Mouse (Mus musculus): Measurements from ENCODE around the gene Gm20538. TPM values are rescaled to one million over a fixed set of nuclear protein-coding genes. Genes with fewer than 3 reads are reported as not detected.
A peak's percentile ranks its signal among the peaks of the same experiment; 100 is the strongest.

Gm20538 gene
- polyA plus RNA-seq, 1 experiment from 2014 or later = not detected

DNA sequence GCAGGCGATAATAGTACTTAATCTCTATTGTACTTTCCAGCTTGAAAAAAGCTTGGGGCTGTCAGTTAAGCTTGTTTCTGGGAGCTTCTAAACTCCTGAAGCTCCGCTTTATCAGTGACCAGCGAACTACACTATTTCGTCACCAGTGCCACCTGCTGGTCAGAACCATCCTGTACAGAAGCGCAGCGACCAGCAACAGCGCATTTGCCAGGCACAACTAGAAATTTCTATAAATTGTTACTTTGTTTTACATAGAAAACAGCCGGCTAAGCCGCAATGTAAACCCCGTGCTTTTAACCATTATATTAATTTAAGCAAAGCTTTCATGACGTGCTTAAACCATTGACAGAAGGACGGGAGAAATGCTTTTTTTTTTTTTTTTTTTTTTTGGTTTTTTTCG, 7.9 kb downstream of the Gm20538 start:
- Histone ChIP-seq H3K9ac (ENCODE audit: low read length) (no peak overlapping the region), H3K4me3 (ENCODE audit: low read depth, low read length) (no peak overlapping the region), H3K36me3 (ENCODE audit: control insufficient read depth, insufficient read depth, low read length) (peaks cover 16% of the 10 kb centered on the region), H3K27ac (ENCODE audit: low read depth, low read length) (no peak overlapping the region), H3K27me3 (replicated peaks; ENCODE audit: control insufficient read depth, insufficient read depth, low read length) (peaks cover 20% of the 10 kb centered on the region), H3K4me2 (ENCODE audit: low read length) (peak overlapping the region; percentile 48; the same call in 1 of the 2 replicates), H3K9me3 (replicated peaks; ENCODE audit: control insufficient read depth, low read length) (0 out of 2 replicates have a peak, but pooled peaks cover 3% of the 10 kb centered on the region), H3K4me1 (ENCODE audit: control insufficient read depth, insufficient read depth, low read length) (peaks cover 3% of the 10 kb centered on the region; the same call in 1 of the 2 replicates)
- 2% methylated on average over 13 of the region's 13 CpGs for WGBS
- ATAC-seq = peak; percentile 52; the same call in 1 of the 2 replicates
- peak; percentile 91 for DNase-seq (ENCODE audit: low spot score)

DNA sequence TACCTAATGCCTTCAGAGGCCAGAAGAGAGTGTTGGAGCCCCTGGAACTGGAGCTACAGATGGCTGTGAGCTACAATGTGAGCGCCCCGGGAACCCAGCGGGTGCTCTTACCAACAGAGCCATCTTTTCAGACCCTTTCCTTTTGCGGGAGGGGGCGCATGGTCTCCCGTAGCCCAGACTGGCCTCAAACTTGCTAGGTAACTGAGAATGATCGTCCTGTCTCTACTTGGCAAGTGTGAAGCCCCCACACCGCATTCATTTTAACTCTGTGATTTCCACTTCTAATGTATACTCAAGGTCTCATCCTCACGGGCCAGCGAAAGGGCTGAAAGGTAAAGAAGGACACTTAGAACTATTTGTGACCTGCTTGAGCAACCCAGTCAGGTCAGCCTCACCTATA, 8.3 kb downstream of the Gm20538 start:
- WGBS = 52% methylated on average over 10 of the region's 10 CpGs
- Histone ChIP-seq H3K27me3 (replicated peaks; ENCODE audit: control insufficient read depth, insufficient read depth, low read length) (peaks cover 20% of the 10 kb centered on the region), H3K4me2 (ENCODE audit: low read length) (no peak overlapping the region), H3K27ac (ENCODE audit: low read depth, low read length) (no peak overlapping the region), H3K9ac (ENCODE audit: low read length) (no peak overlapping the region), H3K36me3 (ENCODE audit: control insufficient read depth, insufficient read depth, low read length) (peaks cover 12% of the 10 kb centered on the region), H3K9me3 (replicated peaks; ENCODE audit: control insufficient read depth, low read length) (0 out of 2 replicates have a peak, but pooled peaks cover 3% of the 10 kb centered on the region), H3K4me1 (ENCODE audit: control insufficient read depth, insufficient read depth, low read length) (peaks cover 3% of the 10 kb centered on the region; the same call in 1 of the 2 replicates), H3K4me3 (ENCODE audit: low read depth, low read length) (no peak overlapping the region)
- no peak for DNase-seq (ENCODE audit: low spot score)
- ATAC-seq = no peak

- H3K27ac ChIP-seq (ENCODE audit: low read depth, low read length) = no peak overlapping the region
- DNase-seq (ENCODE audit: low spot score) (no peak), ATAC-seq (no peak)
- 0 out of 2 replicates have a peak, but pooled peaks cover 3% of the 10 kb centered on the region for H3K9me3 ChIP-seq (replicated peaks; ENCODE audit: control insufficient read depth, low read length)
- peaks cover 20% of the 10 kb centered on the region for H3K27me3 ChIP-seq (replicated peaks; ENCODE audit: control insufficient read depth, insufficient read depth, low read length)
- H3K36me3 ChIP-seq (ENCODE audit: control insufficient read depth, insufficient read depth, low read length) = no peaks in the 10 kb centered on the region
- no peak overlapping the region for H3K4me3 ChIP-seq (ENCODE audit: low read depth, low read length)
- H3K4me1 ChIP-seq (ENCODE audit: control insufficient read depth, insufficient read depth, low read length) = peaks cover 3% of the 10 kb centered on the region; the same call in 1 of the 2 replicates
- 89% methylated on average over 8 of the region's 8 CpGs for WGBS
- H3K4me2 ChIP-seq (ENCODE audit: low read length) = no peak overlapping the region
- no peak overlapping the region for H3K9ac ChIP-seq (ENCODE audit: low read length)
Measured at GRCm38 (mm10) chr19:44542694-44543178, 9.9 kb downstream of the Gm20538 start.

GRCm38 (mm10) chr19:44537416-44537815, 15.2 kb downstream of the Gm20538 start:
- no peaks in the 10 kb centered on the region for H3K4me1 ChIP-seq (ENCODE audit: control insufficient read depth, insufficient read depth, low read length)
- H3K27me3 ChIP-seq (replicated peaks; ENCODE audit: control insufficient read depth, insufficient read depth, low read length) = no peaks in the 10 kb centered on the region
- H3K27ac ChIP-seq (ENCODE audit: low read depth, low read length) = no peak overlapping the region
- 0 out of 2 replicates have a peak, but pooled peaks cover 3% of the 10 kb centered on the region for H3K9me3 ChIP-seq (replicated peaks; ENCODE audit: control insufficient read depth, low read length)
- no peaks in the 10 kb centered on the region for H3K36me3 ChIP-seq (ENCODE audit: control insufficient read depth, insufficient read depth, low read length)
- no peak overlapping the region for H3K9ac ChIP-seq (ENCODE audit: low read length)
- WGBS = 88% methylated on average over 8 of the region's 8 CpGs
- ATAC-seq = no peak
- no peak for DNase-seq (ENCODE audit: low spot score)
- H3K4me3 ChIP-seq (ENCODE audit: low read depth, low read length) = no peak overlapping the region
- no peak overlapping the region for H3K4me2 ChIP-seq (ENCODE audit: low read length)

DNA sequence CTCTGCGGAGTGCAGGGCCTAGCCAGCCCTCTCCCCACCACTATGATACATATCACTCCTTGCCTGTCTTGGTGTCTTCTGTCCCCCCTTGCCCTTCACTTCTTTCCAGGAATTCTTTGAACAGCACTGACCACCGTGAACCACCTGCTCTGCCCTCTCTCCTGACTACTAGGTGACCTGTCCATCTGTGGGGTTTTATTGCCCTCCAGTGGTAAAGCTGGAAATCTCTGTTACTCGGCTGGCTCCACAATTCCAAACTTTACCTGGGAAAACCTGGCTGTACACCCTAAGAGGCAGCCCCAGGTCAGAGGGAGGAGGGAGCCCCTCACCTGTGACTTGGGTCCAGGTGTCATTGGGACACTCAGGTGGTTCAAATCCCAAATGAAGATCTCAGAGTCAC, 17.3 kb downstream of the Gm20538 start:
- Histone ChIP-seq H3K4me1 (ENCODE audit: control insufficient read depth, insufficient read depth, low read length) (no peaks in the 10 kb centered on the region), H3K27ac (ENCODE audit: low read depth, low read length) (no peak overlapping the region), H3K4me2 (ENCODE audit: low read length) (no peak overlapping the region), H3K9me3 (replicated peaks; ENCODE audit: control insufficient read depth, low read length) (0 out of 2 replicates have a peak, but pooled peaks cover 3% of the 10 kb centered on the region), H3K9ac (ENCODE audit: low read length) (no peak overlapping the region), H3K36me3 (ENCODE audit: control insufficient read depth, insufficient read depth, low read length) (no peaks in the 10 kb centered on the region), H3K4me3 (ENCODE audit: low read depth, low read length) (no peak overlapping the region), H3K27me3 (replicated peaks; ENCODE audit: control insufficient read depth, insufficient read depth, low read length) (no peaks in the 10 kb centered on the region; the same call in 1 of the 2 replicates)
- WGBS = 20% methylated on average over 3 of the region's 3 CpGs
- DNase-seq (ENCODE audit: low spot score) (no peak), ATAC-seq (no peak)

DNA sequence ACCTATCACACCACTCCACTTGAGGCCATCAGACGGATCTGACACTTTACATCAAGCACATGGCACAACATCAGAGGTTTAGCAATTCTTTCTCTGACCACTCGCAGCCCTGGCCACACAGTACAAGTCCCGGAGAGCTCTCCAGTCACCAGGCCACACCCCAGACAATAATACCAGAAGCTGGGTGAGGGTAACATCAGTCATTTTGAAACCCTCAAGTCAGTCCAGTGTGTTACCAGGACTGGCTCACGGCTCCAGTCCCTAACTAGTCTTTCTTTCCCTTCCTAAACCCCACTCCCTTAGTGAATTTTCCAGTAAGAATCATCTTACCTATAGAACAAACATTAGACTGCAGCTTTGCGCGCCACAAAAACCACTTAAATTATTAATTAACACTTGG, 22.6 kb downstream of the Gm20538 start:
- Histone ChIP-seq H3K4me1 (ENCODE audit: control insufficient read depth, insufficient read depth, low read length) (no peaks in the 10 kb centered on the region), H3K9me3 (replicated peaks; ENCODE audit: control insufficient read depth, low read length) (no peaks in the 10 kb centered on the region), H3K4me2 (ENCODE audit: low read length) (no peak overlapping the region), H3K4me3 (ENCODE audit: low read depth, low read length) (no peak overlapping the region), H3K27me3 (replicated peaks; ENCODE audit: control insufficient read depth, insufficient read depth, low read length) (peaks cover 3% of the 10 kb centered on the region; the same call in 1 of the 2 replicates), H3K27ac (ENCODE audit: low read depth, low read length) (no peak overlapping the region), H3K9ac (ENCODE audit: low read length) (no peak overlapping the region), H3K36me3 (ENCODE audit: control insufficient read depth, insufficient read depth, low read length) (no peaks in the 10 kb centered on the region)
- DNase-seq (ENCODE audit: low spot score) (no peak), ATAC-seq (no peak)
- 85% methylated on average over 6 of the region's 6 CpGs for WGBS

- no peak for ATAC-seq
- no peak overlapping the region for H3K27ac ChIP-seq (ENCODE audit: low read depth, low read length)
- no peaks in the 10 kb centered on the region for H3K36me3 ChIP-seq (ENCODE audit: control insufficient read depth, insufficient read depth, low read length)
- H3K4me1 ChIP-seq (ENCODE audit: control insufficient read depth, insufficient read depth, low read length) = no peaks in the 10 kb centered on the region
- H3K4me3 ChIP-seq (ENCODE audit: low read depth, low read length) = no peak overlapping the region
- 88% methylated on average over 9 of the region's 9 CpGs for WGBS
- H3K4me2 ChIP-seq (ENCODE audit: low read length) = no peak overlapping the region
- H3K27me3 ChIP-seq (replicated peaks; ENCODE audit: control insufficient read depth, insufficient read depth, low read length) = peaks cover 25% of the 10 kb centered on the region
- H3K9ac ChIP-seq (ENCODE audit: low read length) = no peak overlapping the region
- no peak for DNase-seq (ENCODE audit: low spot score)
- no peaks in the 10 kb centered on the region for H3K9me3 ChIP-seq (replicated peaks; ENCODE audit: control insufficient read depth, low read length)
Measured at GRCm38 (mm10) chr19:44525551-44526205, 27.0 kb downstream of the Gm20538 start.

- H3K36me3 ChIP-seq (ENCODE audit: control insufficient read depth, insufficient read depth, low read length) = no peaks in the 10 kb centered on the region
- peaks cover 75% of the 10 kb centered on the region for H3K27me3 ChIP-seq (replicated peaks; ENCODE audit: control insufficient read depth, insufficient read depth, low read length)
- DNase-seq (ENCODE audit: low spot score) = no peak
- no peaks in the 10 kb centered on the region for H3K9me3 ChIP-seq (replicated peaks; ENCODE audit: control insufficient read depth, low read length)
- H3K4me2 ChIP-seq (ENCODE audit: low read length) = no peak overlapping the region
- 27% methylated on average over 7 of the region's 7 CpGs for WGBS
- H3K9ac ChIP-seq (ENCODE audit: low read length) = no peak overlapping the region
- peaks cover 6% of the 10 kb centered on the region for H3K4me1 ChIP-seq (ENCODE audit: control insufficient read depth, insufficient read depth, low read length)
- no peak overlapping the region for H3K27ac ChIP-seq (ENCODE audit: low read depth, low read length)
- ATAC-seq = no peak
- no peak overlapping the region for H3K4me3 ChIP-seq (ENCODE audit: low read depth, low read length)
Measured at GRCm38 (mm10) chr19:44519152-44519551, 33.5 kb downstream of the Gm20538 start.
